Comparison of ENCODE assay signal across 27 mouse cellular contexts in the genomic region with DNA sequence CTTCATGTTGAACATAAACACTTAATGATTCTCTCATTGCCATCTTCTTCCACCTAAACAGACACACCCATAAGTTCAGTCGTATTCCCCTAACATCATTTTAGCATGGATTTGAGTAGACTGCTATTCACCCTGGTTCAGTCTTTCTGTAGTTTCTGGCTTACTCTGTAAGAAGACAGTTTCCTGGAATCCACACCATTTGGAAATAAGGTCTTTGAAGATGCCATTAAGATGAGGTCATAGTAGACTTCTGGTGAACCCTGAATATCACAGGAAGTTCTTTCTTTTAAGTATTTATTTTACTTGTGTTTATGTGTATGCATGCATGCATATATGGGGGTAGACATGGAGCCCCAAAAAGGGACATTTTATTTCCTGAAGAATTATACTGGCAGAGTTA.
A peak's percentile ranks its signal among the peaks of the same experiment; 100 is the strongest.
DNase-seq lines count a peak whose midpoint lies in the region; ATAC-seq and TF ChIP-seq lines count a peak whose summit lies in the region.
"Had no signal": no experiment of that assay in that cellular context is flagged by ENCODE, and none has a peak within 500 bp of the region (broad histone marks: within the 10 kb centered on the region; RNA-seq: fewer than 3 reads in every experiment).

No protein-coding gene starts in this region.

- H3K4me1 ChIP-seq in heart, embryonic 15.5 days (replicated peaks): 0 out of 2 replicates have a peak, but pooled peaks cover 2% of the 10 kb centered on the region
- no peaks in the 10 kb centered on the region for H3K4me1 ChIP-seq in lung, embryonic 14.5 days (ENCODE audit: insufficient read depth)
- H3K4me1 ChIP-seq in intestine, embryonic 16.5 days (ENCODE audit: control insufficient read depth, insufficient read depth, low read length): peaks cover 7% of the 10 kb centered on the region; the same call in 1 of the 2 replicates
- H3K4me1 ChIP-seq: embryonic facial prominence, embryonic 13.5 days; forebrain, embryonic 10.5 days; forebrain, embryonic 15.5 days; hindbrain, embryonic 13.5 days; liver, embryonic 15.5 days; lung, embryonic 15.5 days; midbrain, embryonic 10.5 days; midbrain, embryonic 15.5 days had no signal

- H3K9me3 ChIP-seq in heart, embryonic 15.5 days (replicated peaks): no peaks in the 10 kb centered on the region
- no peaks in the 10 kb centered on the region for H3K9me3 ChIP-seq in lung, embryonic 14.5 days (ENCODE audit: low read depth, low read length)
- no peaks in the 10 kb centered on the region for H3K9me3 ChIP-seq in intestine, embryonic 16.5 days (ENCODE audit: control insufficient read depth, low read length)
- H3K9me3 ChIP-seq: embryonic facial prominence, embryonic 13.5 days; forebrain, embryonic 10.5 days; forebrain, embryonic 15.5 days; heart, embryonic 13.5 days; hindbrain, embryonic 13.5 days; liver, embryonic 15.5 days; lung, embryonic 15.5 days; midbrain, embryonic 10.5 days; midbrain, embryonic 15.5 days had no signal

- H3K27me3 ChIP-seq in heart, embryonic 15.5 days: no peaks in the 10 kb centered on the region
- no peaks in the 10 kb centered on the region for H3K27me3 ChIP-seq in lung, embryonic 14.5 days (ENCODE audit: insufficient read depth, low read length)
- H3K27me3 ChIP-seq in intestine, embryonic 16.5 days (replicated peaks; ENCODE audit: control insufficient read depth, insufficient read depth, low read length): no peaks in the 10 kb centered on the region
- H3K27me3 ChIP-seq: embryonic facial prominence, embryonic 13.5 days; forebrain, embryonic 15.5 days; heart, embryonic 13.5 days; hindbrain, embryonic 13.5 days; liver, embryonic 15.5 days; lung, embryonic 15.5 days; midbrain, embryonic 15.5 days had no signal

- H3K36me3 ChIP-seq in heart, embryonic 15.5 days: no peaks in the 10 kb centered on the region
- H3K36me3 ChIP-seq in lung, embryonic 14.5 days (ENCODE audit: insufficient read depth): no peaks in the 10 kb centered on the region
- no peaks in the 10 kb centered on the region for H3K36me3 ChIP-seq in intestine, embryonic 16.5 days (ENCODE audit: control insufficient read depth, insufficient read depth, low read length)
- H3K36me3 ChIP-seq: embryonic facial prominence, embryonic 13.5 days; forebrain, embryonic 10.5 days; forebrain, embryonic 15.5 days; heart, embryonic 13.5 days; hindbrain, embryonic 13.5 days; liver, embryonic 15.5 days; lung, embryonic 15.5 days; midbrain, embryonic 10.5 days; midbrain, embryonic 15.5 days had no signal

- ATAC-seq in heart, embryonic 15.5 days (replicated peaks; ENCODE audit: insufficient number of reproducible peaks, insufficient read depth, low FRiP score, low read depth): no peak
- ATAC-seq in lung, embryonic 14.5 days (ENCODE audit: insufficient read depth): peak; percentile 47; the same call in 1 of the 2 replicates
- ATAC-seq in intestine, embryonic 16.5 days: peak; percentile 30
- ATAC-seq: forebrain, embryonic 15.5 days; midbrain, embryonic 15.5 days had no signal

- no peak overlapping the region for H3K9ac ChIP-seq in heart, embryonic 15.5 days
- H3K9ac ChIP-seq in lung, embryonic 14.5 days: no peak overlapping the region
- no peak overlapping the region for H3K9ac ChIP-seq in intestine, embryonic 16.5 days (ENCODE audit: low read depth, low read length)
- H3K9ac ChIP-seq: embryonic facial prominence, embryonic 13.5 days; forebrain, embryonic 15.5 days; heart, embryonic 13.5 days; hindbrain, embryonic 13.5 days; liver, embryonic 15.5 days; lung, embryonic 15.5 days; midbrain, embryonic 15.5 days had no signal

- TF ChIP-seq CTCF in lung, embryonic 14.5 days (IDR thresholded peaks at IDR 0.05; ENCODE audit: low read depth): no peak

- peak overlapping the region; percentile 44; the same call in 1 of the 2 replicates for H3K27ac ChIP-seq in heart, embryonic 15.5 days
- H3K27ac ChIP-seq in lung, embryonic 14.5 days (ENCODE audit: low read depth): no peak overlapping the region
- no peak overlapping the region for H3K27ac ChIP-seq in intestine, embryonic 16.5 days (ENCODE audit: low read length)
- H3K27ac ChIP-seq: embryonic facial prominence, embryonic 13.5 days; forebrain, embryonic 10.5 days; forebrain, embryonic 15.5 days; heart, adult 2 months; heart, embryonic 13.5 days; hindbrain, embryonic 13.5 days; liver, embryonic 15.5 days; lung, embryonic 15.5 days; midbrain, embryonic 10.5 days; midbrain, embryonic 15.5 days had no signal

- 77% methylated on average over 1 of the region's 1 CpGs for WGBS in heart, embryonic 15.5 days
- 63% methylated on average over 1 of the region's 1 CpGs for WGBS in lung, embryonic 14.5 days
- WGBS in intestine, embryonic 16.5 days: 67% methylated on average over 1 of the region's 1 CpGs

- no peak overlapping the region for H3K4me3 ChIP-seq in heart, embryonic 15.5 days
- H3K4me3 ChIP-seq in lung, embryonic 14.5 days (ENCODE audit: low read depth, low read length): no peak overlapping the region
- no peak overlapping the region for H3K4me3 ChIP-seq in intestine, embryonic 16.5 days (ENCODE audit: low read length)
- H3K4me3 ChIP-seq: embryonic facial prominence, embryonic 13.5 days; forebrain, embryonic 10.5 days; forebrain, embryonic 15.5 days; heart, adult 2 months; heart, embryonic 13.5 days; hindbrain, embryonic 13.5 days; liver, embryonic 15.5 days; lung, embryonic 15.5 days; midbrain, embryonic 10.5 days; midbrain, embryonic 15.5 days had no signal

- no peak overlapping the region for H3K4me2 ChIP-seq in heart, embryonic 15.5 days
- H3K4me2 ChIP-seq in lung, embryonic 14.5 days: no peak overlapping the region
- H3K4me2 ChIP-seq in intestine, embryonic 16.5 days (ENCODE audit: low read depth, low read length): no peak overlapping the region
- H3K4me2 ChIP-seq: embryonic facial prominence, embryonic 13.5 days; forebrain, embryonic 15.5 days; heart, embryonic 13.5 days; hindbrain, embryonic 13.5 days; liver, embryonic 15.5 days; lung, embryonic 15.5 days; midbrain, embryonic 15.5 days had no signal

- no peak for DNase-seq in heart, adult 18-20 months
- DNase-seq in lung, embryonic 14.5 days: peak; percentile 41
- DNase-seq in lung, postnatal 14 days: no peak
- no peak for DNase-seq in adrenal gland, adult 2 months
- DNase-seq in thymus, postnatal 25 days: no peak
- DNase-seq: adrenal gland, postnatal 14 days; cerebellum, adult 11-12 months; cerebellum, adult 9-11 months; gastrocnemius, postnatal 36 days; heart, adult 2 months; heart, postnatal 36 days; kidney, postnatal 4 days; layer of hippocampus, postnatal 36 days; left cerebral cortex, postnatal 4 days; liver; right cerebral cortex, postnatal 4 days had no signal
